Mouse (Mus musculus) CH12.LX (cell line): Measurements from ENCODE around the gene Kif13a. TPM values are rescaled to one million over a fixed set of nuclear protein-coding genes. Genes with fewer than 3 reads are reported as not detected.

Source experiments
- DNase-seq: peaks from one replicate; pipeline ENCODE4 v3.0.0-alpha.2; 2013; ENCODE audit errors: extremely low read depth
- H3K27ac ChIP-seq: 2 replicates; pipeline ENCODE4 v1.5.1; 2012; ENCODE audit warnings: low read depth, mild to moderate bottlenecking, control low read depth, moderate library complexity; ENCODE audit not compliant: insufficient read depth
- H3K27me3 ChIP-seq: replicated peaks from 2 replicates; pipeline ENCODE3; 2012; ENCODE audit warnings: inconsistent platforms
- H3K36me3 ChIP-seq, 2 experiments: replicated peaks in 1 of 2; 2 replicates each; pipeline versions ENCODE3 to v1.6.1; 2012; ENCODE audit warnings: inconsistent platforms in 1 of 2, low read length in 1 of 2, mild to moderate bottlenecking in 1 of 2, mixed read lengths in 1 of 2, moderate library complexity in 1 of 2; ENCODE audit not compliant: control insufficient read depth in 1 of 2, insufficient read depth in 1 of 2
- H3K4me1 ChIP-seq, 2 experiments: 2 replicates each; pipeline ENCODE4 v1.6.1; 2012; ENCODE audit warnings: inconsistent platforms in 1 of 2, moderate library complexity in 1 of 2; ENCODE audit not compliant: insufficient read depth in 2 of 2, control insufficient read depth in 1 of 2
- H3K4me2 ChIP-seq: 2 replicates; pipeline ENCODE4 v1.6.1; 2012; ENCODE audit warnings: low read depth, mild to moderate bottlenecking, control low read depth; ENCODE audit not compliant: poor library complexity, insufficient read depth, severe bottlenecking
- H3K4me3 ChIP-seq, 3 experiments: fragments of 150-350 bp in 1 of 3; sonication (generic) in 1 of 3; replicated peaks in 1 of 3; 2 replicates each; pipeline versions ENCODE3 to v1.5.1; 2011 to 2012; ENCODE audit warnings: low read depth in 2 of 3, low read length in 2 of 3, mild to moderate bottlenecking in 2 of 3, moderate library complexity in 2 of 3, control low read depth in 1 of 3, improper control_type of control experiment in 1 of 3, inconsistent platforms in 1 of 3, mixed read lengths in 1 of 3; ENCODE audit not compliant: poor library complexity in 1 of 3
- H3K79me2 ChIP-seq: replicated peaks from 2 replicates; pipeline ENCODE4 v1.6.1; 2012; ENCODE audit warnings: mild to moderate bottlenecking, moderate library complexity; ENCODE audit not compliant: control insufficient read depth, poor library complexity, insufficient read depth, severe bottlenecking; ENCODE audit errors: extremely low read depth
- H3K9ac ChIP-seq: 2 replicates; pipeline ENCODE4 v1.6.1; 2012; ENCODE audit warnings: low read depth, mild to moderate bottlenecking, control low read depth, moderate library complexity; ENCODE audit not compliant: insufficient read depth
- H3K9me3 ChIP-seq: replicated peaks from 2 replicates; pipeline ENCODE3; 2012; ENCODE audit warnings: low read length, inconsistent platforms, mixed read lengths
- E2F4 ChIP-seq: IDR thresholded peaks from 2 replicates; pipeline ENCODE4 v1.6.1; 2011; ENCODE audit warnings: low read depth, low read length, improper control_type of control experiment; ENCODE audit not compliant: insufficient replicate concordance
- EP300 ChIP-seq: IDR thresholded peaks from 2 replicates; pipeline ENCODE4 v1.6.1; 2011; ENCODE audit warnings: low read length, improper control_type of control experiment
- GABPA ChIP-seq: IDR thresholded peaks from 2 replicates; pipeline ENCODE4 v1.6.1; 2012; ENCODE audit warnings: low read depth, low read length, improper control_type of control experiment, inconsistent platforms; ENCODE audit not compliant: insufficient replicate concordance
- HCFC1 ChIP-seq: IDR thresholded peaks from 2 replicates; pipeline ENCODE4 v1.6.1; 2012; ENCODE audit warnings: low read depth, mild to moderate bottlenecking, inconsistent platforms, low read length, improper control_type of control experiment
- IRF4 ChIP-seq: IDR thresholded peaks from 2 replicates; pipeline ENCODE4 v1.6.1; 2014; ENCODE audit warnings: low read depth, mild to moderate bottlenecking, inconsistent platforms, low read length, improper control_type of control experiment
- JUN ChIP-seq: IDR thresholded peaks from 2 replicates; pipeline ENCODE4 v1.6.1; 2011; ENCODE audit warnings: low read depth, mild to moderate bottlenecking, low read length, improper control_type of control experiment, moderate library complexity; ENCODE audit not compliant: insufficient read depth
- JUND ChIP-seq: conservative IDR thresholded peaks from 2 replicates; pipeline ENCODE4 v1.6.1; 2011; ENCODE audit warnings: low read depth, low read length, improper control_type of control experiment
- MAFK ChIP-seq: IDR thresholded peaks from 2 replicates; pipeline ENCODE4 v1.6.1; 2011; ENCODE audit warnings: low read length, improper control_type of control experiment; ENCODE audit not compliant: insufficient replicate concordance
- MEF2A ChIP-seq: IDR thresholded peaks from 2 replicates; pipeline ENCODE4 v1.6.1; 2014; ENCODE audit warnings: low read depth, mild to moderate bottlenecking, inconsistent platforms, low read length, improper control_type of control experiment, borderline replicate concordance
- MXI1 ChIP-seq: IDR thresholded peaks from 2 replicates; pipeline ENCODE4 v1.6.1; 2011; ENCODE audit warnings: mild to moderate bottlenecking, low read depth, low read length, improper control_type of control experiment
- PAX5 ChIP-seq: IDR thresholded peaks from 2 replicates; pipeline ENCODE4 v1.6.1; 2012; ENCODE audit warnings: low read length, inconsistent platforms, mixed read lengths
- POLR2A ChIP-seq: IDR thresholded peaks from 2 replicates; pipeline ENCODE4 v1.6.1; 2011; ENCODE audit warnings: low read depth, mild to moderate bottlenecking, improper control_type of control experiment, low read length
- RAD21 ChIP-seq: IDR thresholded peaks from 2 replicates; pipeline ENCODE4 v1.6.1; 2011; ENCODE audit warnings: low read depth, mild to moderate bottlenecking, low read length, improper control_type of control experiment, moderate library complexity
- SIN3A ChIP-seq: IDR thresholded peaks from 2 replicates; pipeline ENCODE4 v1.6.1; 2012; ENCODE audit warnings: low read length, improper control_type of control experiment, inconsistent platforms
- TBP ChIP-seq: conservative IDR thresholded peaks from 2 replicates; pipeline ENCODE4 v1.6.1; 2011; ENCODE audit warnings: low read depth, low read length, improper control_type of control experiment
- UBTF ChIP-seq: IDR thresholded peaks from 2 replicates; pipeline ENCODE4 v1.6.1; 2012; ENCODE audit warnings: low read depth, mild to moderate bottlenecking, inconsistent platforms, low read length, improper control_type of control experiment, moderate library complexity
- USF1 ChIP-seq: IDR thresholded peaks from 2 replicates; pipeline ENCODE4 v1.6.1; 2014; ENCODE audit warnings: low read depth, mild to moderate bottlenecking, inconsistent platforms, low read length, improper control_type of control experiment
- ZKSCAN1 ChIP-seq: IDR thresholded peaks from 2 replicates; pipeline ENCODE4 v1.6.1; 2012; ENCODE audit warnings: low read depth, inconsistent platforms, low read length, improper control_type of control experiment, borderline replicate concordance
- dilution Hi-C: fragments of 300-500 bp; cut with MboI; formaldehyde crosslinking; loops from 2 replicates; pipeline ENCODE4 v1.14.3; 2020; ENCODE audit warnings: low sequenced_read_pairs; ENCODE audit not compliant: extremely low pct_unique_long_range_greater_than_20kb, extremely low pct_ligation_motif_present
- in situ Hi-C: fragments of 300-500 bp; cut with MboI; formaldehyde crosslinking; loops from 3 replicates; pipeline ENCODE4 v1.14.3; 2019; ENCODE audit warnings: low sequenced_read_pairs, low pct_ligation_motif_present, low pct_unique_long_range_greater_than_20kb, mixed read lengths
- polyA plus RNA-seq: library from polyadenylated mRNA; unstranded; fragments of >175 nt; gene quantifications from 2 replicates; pipeline ENCODE4 v1.2.1, GENCODE M21; 2012; ENCODE audit warnings: low read depth; ENCODE audit not compliant: insufficient read length
- total RNA-seq, 2 experiments: library from RNA; depleted of rRNA; stranded (reverse); fragments of 300-350 nt in 1 of 2; fragments of >200 nt in 1 of 2; gene quantifications; 2 replicates each; pipeline ENCODE4 v1.2.3; 2012 to 2014

Gene Kif13a
- total and polyA plus RNA-seq, 3 experiments, result not detected

DNA sequence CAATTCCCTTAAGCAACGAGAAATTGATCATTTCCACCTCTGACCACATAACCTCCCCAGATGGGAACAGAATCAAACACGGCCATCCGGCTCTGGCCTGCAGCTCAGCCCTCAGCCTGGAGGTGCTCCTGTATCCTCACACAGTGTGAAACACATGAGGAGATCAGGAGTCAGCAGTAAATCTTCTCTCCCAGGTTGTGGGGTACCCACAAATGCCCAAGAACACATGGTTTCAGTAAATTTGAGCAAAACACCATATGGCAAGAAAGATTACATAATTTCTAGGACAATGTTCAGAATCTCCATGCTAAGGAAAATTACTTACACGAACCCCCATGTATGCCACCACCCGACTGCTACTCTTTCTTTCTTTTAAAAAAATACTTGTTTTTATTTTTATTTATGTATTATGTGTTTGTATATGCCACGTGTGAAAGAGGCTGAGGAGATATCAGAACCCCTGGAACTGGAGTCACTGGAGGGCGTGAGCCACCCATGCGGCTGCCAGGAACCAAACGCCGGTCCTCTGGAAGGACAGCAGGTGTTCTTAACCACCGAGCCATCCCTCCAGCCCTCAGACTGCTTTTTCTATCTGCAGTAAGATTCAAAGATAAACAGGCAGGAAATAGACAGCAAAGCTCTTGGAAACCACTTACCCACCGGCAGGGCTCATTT, 85.0 kb downstream of the Kif13a start:
- no peaks in the 10 kb centered on the region for H3K36me3 ChIP-seq
- TF ChIP-seq USF1 (no peak), TBP (no peak), JUN (no peak), MAFK (no peak), UBTF (no peak), SIN3A (no peak), HCFC1 (no peak), EP300 (no peak), MXI1 (no peak)
- H3K9ac ChIP-seq, result no peak overlapping the region
- no peaks in the 10 kb centered on the region for H3K9me3 ChIP-seq
- no peak overlapping the region for H3K4me3 ChIP-seq
- H3K4me2 ChIP-seq, result no peak overlapping the region
- DNase-seq, result no peak
- no peaks in the 10 kb centered on the region for H3K79me2 ChIP-seq
- no peaks in the 10 kb centered on the region for H3K27me3 ChIP-seq
- peaks cover 4 to 13% of the 10 kb centered on the region in 2 experiments; a peak in 2 of 4 replicates for H3K4me1 ChIP-seq
- dilution Hi-C loops (no loop called here), in situ Hi-C loops (loop anchor here (10.0 kb wide), 1 partner anchor 170 kb away; the partner anchor contains the start of gene Nhlrc1)
- no peak overlapping the region for H3K27ac ChIP-seq

DNA sequence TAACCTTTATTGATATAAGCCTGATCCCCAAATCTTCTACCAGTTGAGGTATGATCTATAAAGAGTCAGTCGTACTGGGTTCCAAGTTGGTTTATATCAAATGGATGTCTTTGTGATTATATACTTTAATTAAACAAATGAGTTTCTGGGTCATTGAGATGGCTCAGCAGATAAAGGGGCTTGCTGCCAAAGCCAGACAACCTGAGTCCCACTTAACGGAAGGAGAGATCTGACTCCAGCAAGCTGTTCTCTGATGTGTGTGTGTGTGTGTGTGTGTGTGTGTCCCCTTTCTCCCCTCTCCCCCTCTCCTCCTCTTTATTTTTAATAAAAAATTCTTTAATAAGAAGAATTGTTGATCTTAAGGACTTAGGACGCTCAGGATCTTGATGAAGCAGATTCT, 86.0 kb downstream of the Kif13a start:
- no peaks in the 10 kb centered on the region for H3K27me3 ChIP-seq
- dilution Hi-C loops, result no loop called here
- DNase-seq, result no peak
- no peak for TF ChIP-seq E2F4
- no peak for TF ChIP-seq RAD21
- no peak for TF ChIP-seq SIN3A
- TF ChIP-seq MEF2A, result no peak
- TF ChIP-seq USF1, result no peak
- TF ChIP-seq ZKSCAN1, result no peak
- TF ChIP-seq TBP, result no peak
- no peak for TF ChIP-seq POLR2A
- TF ChIP-seq IRF4, result no peak
- no peak for TF ChIP-seq MXI1
- TF ChIP-seq GABPA, result no peak
- no peak for TF ChIP-seq PAX5
- TF ChIP-seq JUND, result no peak
- TF ChIP-seq, all 38 proteins: peak for 0
- Histone ChIP-seq H3K27ac (no peak overlapping the region), H3K4me2 (no peak overlapping the region), H3K79me2 (no peaks in the 10 kb centered on the region), H3K9me3 (no peaks in the 10 kb centered on the region), H3K4me3 (no peak overlapping the region), H3K9ac (no peak overlapping the region), H3K36me3 (no peaks in the 10 kb centered on the region), H3K4me1 (peaks cover 4 to 13% of the 10 kb centered on the region in 2 experiments; a peak in 2 of 4 replicates)
- in situ Hi-C loops, result loop anchor here (10.0 kb wide), 1 partner anchor 171 kb away; the partner anchor contains the start of gene Nhlrc1
